Mouse (Mus musculus): ENCODE measurements around the gene Fads1. TPM values are rescaled to one million over a fixed set of nuclear protein-coding genes. Genes with fewer than 3 reads are reported as not detected.
"Not testable (repeated sequence)": the region's sequence is repeated elsewhere in the genome, so short reads cannot be mapped to it uniquely, and the experiment has no call there.

The Fads1 gene
- polyA plus RNA-seq (2016; fragmentation: Nextera tagmentation; extraction: Ambion mirVana): 134 and 144 TPM in 2 replicates

DNA sequence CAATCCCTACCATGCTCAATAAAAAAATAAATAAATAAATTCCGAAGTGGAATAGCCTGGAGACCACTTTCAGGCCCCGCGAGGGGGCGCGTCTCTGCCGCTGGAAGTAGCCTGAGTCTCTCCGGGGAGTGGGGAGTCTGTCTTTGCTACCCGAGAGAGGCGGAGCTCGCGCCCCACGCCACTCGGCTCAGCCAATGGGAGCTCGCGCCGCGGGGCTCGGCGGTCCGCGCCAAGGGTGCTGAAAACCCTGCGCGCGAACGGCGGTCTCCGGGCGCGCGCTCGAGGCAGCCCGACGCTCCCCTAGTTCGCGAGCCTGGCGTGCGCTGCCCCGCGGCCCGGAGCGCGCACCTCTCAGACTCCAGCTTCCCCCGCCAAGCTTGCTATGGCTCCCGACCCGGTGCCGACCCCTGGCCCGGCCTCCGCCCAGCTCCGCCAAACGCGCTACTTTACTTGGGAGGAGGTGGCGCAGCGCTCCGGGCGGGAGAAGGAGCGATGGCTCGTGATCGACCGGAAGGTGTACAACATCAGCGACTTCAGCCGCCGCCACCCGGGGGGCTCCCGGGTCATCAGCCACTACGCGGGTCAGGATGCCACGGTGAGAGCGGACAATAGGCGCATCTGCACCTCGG, at the start of gene Fads1:
Gene Fads1, plus strand, starts transcription at position 219 of the 629 bp plus-strand sequence.
- Histone ChIP-seq H3K36me3 (peaks cover 33% of the 10 kb centered on the region), H3K9me3 (no peaks in the 10 kb centered on the region), H3K4me2 (peak within 1 kb of the TSS; percentile 71), H3K4me1 (replicated peaks) (peaks cover 19% of the 10 kb centered on the region), H3K27ac (peak within 1 kb of the TSS; percentile 93), H3K9ac (replicated peaks) (peak within 1 kb of the TSS; percentile 86), H3K4me3 (replicated peaks) (peak within 1 kb of the TSS; percentile 84), H3K27me3 (no peaks in the 10 kb centered on the region)
- WGBS: under 1% methylated on average over 70 of the region's 70 CpGs
- ATAC-seq (ENCODE audit: insufficient number of reproducible peaks, insufficient read depth, low FRiP score, low TSS enrichment, low read depth): peak; percentile 95

- H3K4me3 ChIP-seq (replicated peaks): no peak overlapping the region
- H3K9me3 ChIP-seq: no peaks in the 10 kb centered on the region
- H3K36me3 ChIP-seq: no peaks in the 10 kb centered on the region
- WGBS: 55% methylated on average over 2 of the region's 2 CpGs
- no peak for ATAC-seq (ENCODE audit: insufficient number of reproducible peaks, insufficient read depth, low FRiP score, low TSS enrichment, low read depth)
- no peaks in the 10 kb centered on the region for H3K4me1 ChIP-seq (replicated peaks)
- H3K27ac ChIP-seq: no peak overlapping the region
- H3K4me2 ChIP-seq: no peak overlapping the region
- no peak overlapping the region for H3K9ac ChIP-seq (replicated peaks)
- H3K27me3 ChIP-seq: no peaks in the 10 kb centered on the region
Observed at GRCm38 (mm10) chr19:10134692-10135091, 48.0 kb upstream of the Fads1 start.

DNA sequence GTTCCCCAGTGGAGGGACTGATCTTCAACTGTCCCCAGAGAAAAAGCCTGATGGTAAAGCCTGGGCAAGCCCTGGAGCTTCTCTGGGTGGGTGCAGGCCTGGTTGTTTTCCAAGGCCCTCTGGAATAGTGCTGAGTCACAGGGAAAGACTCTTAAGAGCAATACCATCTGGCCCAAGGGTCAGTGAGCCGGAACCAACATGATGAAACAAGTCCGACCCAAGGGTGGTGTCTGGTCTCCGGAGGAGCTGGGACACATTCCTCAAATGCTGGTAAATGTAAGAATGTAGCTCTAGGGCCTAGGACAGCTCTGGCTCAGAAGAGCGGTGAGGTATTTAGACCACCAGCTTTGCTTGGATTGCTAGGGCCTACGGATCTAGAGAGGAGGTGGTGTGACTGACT, 45.3 kb upstream of the Fads1 start:
- Histone ChIP-seq H3K27ac (no peak overlapping the region), H3K9me3 (no peaks in the 10 kb centered on the region), H3K4me3 (replicated peaks) (no peak overlapping the region), H3K27me3 (no peaks in the 10 kb centered on the region), H3K4me2 (no peak overlapping the region), H3K4me1 (replicated peaks) (no peaks in the 10 kb centered on the region), H3K36me3 (no peaks in the 10 kb centered on the region), H3K9ac (replicated peaks) (no peak overlapping the region)
- 78% methylated on average over 5 of the region's 5 CpGs for WGBS
- no peak for ATAC-seq (ENCODE audit: insufficient number of reproducible peaks, insufficient read depth, low FRiP score, low TSS enrichment, low read depth)

DNA sequence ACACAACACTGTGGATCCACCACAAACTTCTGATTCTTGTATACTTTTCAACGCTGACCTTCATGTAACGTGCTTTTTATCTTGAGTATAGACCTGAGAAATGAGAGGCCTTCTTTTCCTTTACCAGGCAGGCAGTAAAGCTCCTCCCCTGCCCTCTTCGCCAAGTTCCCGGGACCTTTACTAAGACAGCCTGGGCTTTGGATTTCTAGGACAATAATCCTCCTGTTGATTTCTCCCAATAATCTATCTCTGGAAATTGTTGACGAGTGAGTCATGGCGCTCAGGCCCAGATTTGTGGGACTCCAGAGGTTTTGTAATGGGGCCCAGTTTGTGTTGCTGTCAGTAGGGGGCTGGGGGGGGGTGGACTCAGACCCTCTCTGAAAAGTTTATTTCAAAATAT, 43.0 kb upstream of the Fads1 start:
- no peaks in the 10 kb centered on the region for H3K4me1 ChIP-seq (replicated peaks)
- ATAC-seq (ENCODE audit: insufficient number of reproducible peaks, insufficient read depth, low FRiP score, low TSS enrichment, low read depth): no peak
- H3K9me3 ChIP-seq: no peaks in the 10 kb centered on the region
- WGBS: 87% methylated on average over 6 of the region's 6 CpGs
- H3K4me3 ChIP-seq (replicated peaks): no peak overlapping the region
- H3K27me3 ChIP-seq: no peaks in the 10 kb centered on the region
- H3K36me3 ChIP-seq: no peaks in the 10 kb centered on the region
- no peak overlapping the region for H3K9ac ChIP-seq (replicated peaks)
- H3K27ac ChIP-seq: no peak overlapping the region
- no peak overlapping the region for H3K4me2 ChIP-seq

- H3K4me2 ChIP-seq: no peak overlapping the region
- H3K36me3 ChIP-seq: no peaks in the 10 kb centered on the region
- no peak overlapping the region for H3K27ac ChIP-seq
- no peaks in the 10 kb centered on the region for H3K27me3 ChIP-seq
- no peak overlapping the region for H3K9ac ChIP-seq (replicated peaks)
- ATAC-seq (ENCODE audit: insufficient number of reproducible peaks, insufficient read depth, low FRiP score, low TSS enrichment, low read depth): no peak
- H3K9me3 ChIP-seq: no peaks in the 10 kb centered on the region
- 81% methylated on average over 2 of the region's 2 CpGs for WGBS
- no peaks in the 10 kb centered on the region for H3K4me1 ChIP-seq (replicated peaks)
- H3K4me3 ChIP-seq (replicated peaks): no peak overlapping the region
Observed at GRCm38 (mm10) chr19:10143667-10144066, 39.0 kb upstream of the Fads1 start.

DNA sequence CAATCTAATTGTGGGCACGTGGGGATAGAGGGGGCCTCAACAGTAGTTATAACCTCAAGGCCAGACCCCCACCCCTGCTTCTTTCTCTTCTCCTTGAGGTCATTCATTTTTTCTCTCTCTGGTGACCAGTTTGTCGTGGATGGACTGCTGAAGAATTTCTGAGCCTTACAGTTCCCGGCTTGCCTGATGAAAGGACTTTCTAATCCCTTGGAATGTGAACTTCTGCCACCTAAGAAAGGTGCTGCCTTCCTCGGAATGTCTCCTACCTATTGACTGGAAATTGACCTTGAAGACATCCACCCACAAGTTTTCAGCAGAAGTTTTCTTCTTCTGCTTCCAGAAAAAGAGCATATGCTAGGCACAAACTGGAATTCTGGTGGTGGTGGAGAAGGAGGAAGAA, 38.2 kb upstream of the Fads1 start:
- no peak overlapping the region for H3K27ac ChIP-seq
- H3K4me1 ChIP-seq (replicated peaks): no peaks in the 10 kb centered on the region
- no peaks in the 10 kb centered on the region for H3K36me3 ChIP-seq
- H3K27me3 ChIP-seq: no peaks in the 10 kb centered on the region
- H3K9ac ChIP-seq (replicated peaks): no peak overlapping the region
- 54% methylated on average over 4 of the region's 4 CpGs for WGBS
- H3K4me3 ChIP-seq (replicated peaks): no peak overlapping the region
- ATAC-seq (ENCODE audit: insufficient number of reproducible peaks, insufficient read depth, low FRiP score, low TSS enrichment, low read depth): no peak
- no peaks in the 10 kb centered on the region for H3K9me3 ChIP-seq
- H3K4me2 ChIP-seq: no peak overlapping the region

GRCm38 (mm10) chr19:10148555-10148954, 34.1 kb upstream of the Fads1 start:
- ATAC-seq (ENCODE audit: insufficient number of reproducible peaks, insufficient read depth, low FRiP score, low TSS enrichment, low read depth): no peak
- no peak overlapping the region for H3K9ac ChIP-seq (replicated peaks)
- H3K4me1 ChIP-seq (replicated peaks): no peaks in the 10 kb centered on the region
- 86% methylated on average over 6 of the region's 6 CpGs for WGBS
- H3K4me3 ChIP-seq (replicated peaks): no peak overlapping the region
- no peak overlapping the region for H3K27ac ChIP-seq
- no peaks in the 10 kb centered on the region for H3K9me3 ChIP-seq
- H3K4me2 ChIP-seq: no peak overlapping the region
- no peaks in the 10 kb centered on the region for H3K27me3 ChIP-seq
- no peaks in the 10 kb centered on the region for H3K36me3 ChIP-seq

- 39% methylated on average over 3 of the region's 3 CpGs for WGBS
Observed at GRCm38 (mm10) chr19:10149189-10149588, 33.5 kb upstream of the Fads1 start.

DNA sequence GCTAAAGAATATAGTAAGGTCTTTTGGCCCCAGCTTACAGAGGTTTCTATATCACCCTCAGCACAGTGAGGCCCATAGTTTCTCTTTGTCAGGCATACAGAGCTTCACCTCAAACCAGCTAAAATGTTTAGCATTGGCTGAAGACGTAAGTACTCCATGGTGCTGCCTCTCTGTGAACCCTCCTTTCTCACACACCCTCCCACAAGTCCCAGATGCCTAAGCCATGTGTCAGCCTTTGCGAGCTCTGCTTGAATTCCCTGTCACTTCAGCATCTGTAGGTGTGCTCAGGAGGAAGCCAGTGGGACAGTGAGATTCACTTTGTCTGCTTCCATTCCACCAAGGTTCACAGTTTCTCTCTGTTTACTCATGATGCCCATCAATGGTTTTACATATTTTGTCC, 25.0 kb upstream of the Fads1 start:
- Histone ChIP-seq H3K27ac (no peak overlapping the region), H3K27me3 (no peaks in the 10 kb centered on the region), H3K4me3 (replicated peaks) (no peak overlapping the region), H3K36me3 (no peaks in the 10 kb centered on the region), H3K4me2 (no peak overlapping the region), H3K9ac (replicated peaks) (no peak overlapping the region), H3K4me1 (replicated peaks) (no peaks in the 10 kb centered on the region), H3K9me3 (0 out of 2 replicates have a peak, but pooled peaks cover 4% of the 10 kb centered on the region)
- 57% methylated on average over 2 of the region's 2 CpGs for WGBS
- no peak for ATAC-seq (ENCODE audit: insufficient number of reproducible peaks, insufficient read depth, low FRiP score, low TSS enrichment, low read depth)

More at GRCm38 (mm10) chr19:10149189-10149588, 33.5 kb upstream of the Fads1 start:
- Histone ChIP-seq H3K9me3 (no peaks in the 10 kb centered on the region), H3K4me1 (replicated peaks) (no peaks in the 10 kb centered on the region), H3K9ac (replicated peaks) (no peak overlapping the region), H3K4me3 (replicated peaks) (no peak overlapping the region), H3K27me3 (no peaks in the 10 kb centered on the region), H3K36me3 (no peaks in the 10 kb centered on the region), H3K27ac (no peak overlapping the region), H3K4me2 (no peak overlapping the region)
- ATAC-seq (ENCODE audit: insufficient number of reproducible peaks, insufficient read depth, low FRiP score, low TSS enrichment, low read depth): no peak

GRCm38 (mm10) chr19:10163896-10164295, 18.8 kb upstream of the Fads1 start:
- Histone ChIP-seq H3K9me3 (0 out of 2 replicates have a peak, but pooled peaks cover 4% of the 10 kb centered on the region), H3K9ac (replicated peaks) (no peak overlapping the region), H3K4me3 (replicated peaks) (no peak overlapping the region), H3K27me3 (no peaks in the 10 kb centered on the region), H3K27ac (no peak overlapping the region), H3K36me3 (no peaks in the 10 kb centered on the region), H3K4me1 (replicated peaks) (no peaks in the 10 kb centered on the region), H3K4me2 (no peak overlapping the region)
- WGBS: 86% methylated on average over 3 of the region's 3 CpGs
- no peak for ATAC-seq (ENCODE audit: insufficient number of reproducible peaks, insufficient read depth, low FRiP score, low TSS enrichment, low read depth)

GRCm38 (mm10) chr19:10165928-10166327, 16.8 kb upstream of the Fads1 start:
- ATAC-seq (ENCODE audit: insufficient number of reproducible peaks, insufficient read depth, low FRiP score, low TSS enrichment, low read depth); H3K27me3 ChIP-seq; H3K27ac ChIP-seq; H3K36me3 ChIP-seq; H3K4me2 ChIP-seq; H3K9ac ChIP-seq (replicated peaks); H3K4me3 ChIP-seq (replicated peaks); H3K4me1 ChIP-seq (replicated peaks); H3K9me3 ChIP-seq: not testable (repeated sequence)
- 79% methylated on average over 4 of the region's 4 CpGs for WGBS

DNA sequence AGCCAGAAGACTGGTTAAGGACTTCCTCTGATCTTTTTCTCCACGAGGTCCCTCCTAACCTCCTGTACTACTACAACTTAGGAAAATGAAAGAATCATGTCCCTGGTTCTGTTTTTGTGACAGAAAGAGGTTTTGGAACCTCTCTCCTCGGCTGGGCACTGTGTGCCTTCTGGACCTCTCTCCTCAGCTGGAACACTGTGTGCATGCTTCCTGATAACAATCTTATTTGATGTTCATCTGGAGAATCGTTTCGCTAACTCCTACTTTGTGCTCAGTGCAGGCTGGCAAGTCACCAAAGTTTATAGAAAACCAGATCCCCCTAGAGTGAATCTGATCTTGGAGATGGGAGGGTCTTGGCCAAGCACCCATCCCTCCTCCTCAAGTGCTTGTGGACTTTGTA, 15.6 kb upstream of the Fads1 start:
- WGBS: 82% methylated on average over 4 of the region's 4 CpGs
- Histone ChIP-seq H3K4me2 (no peak overlapping the region), H3K9ac (replicated peaks) (no peak overlapping the region), H3K4me3 (replicated peaks) (no peak overlapping the region), H3K9me3 (0 out of 2 replicates have a peak, but pooled peaks cover 4% of the 10 kb centered on the region), H3K36me3 (no peaks in the 10 kb centered on the region), H3K4me1 (replicated peaks) (no peaks in the 10 kb centered on the region), H3K27ac (no peak overlapping the region), H3K27me3 (no peaks in the 10 kb centered on the region)
- no peak for ATAC-seq (ENCODE audit: insufficient number of reproducible peaks, insufficient read depth, low FRiP score, low TSS enrichment, low read depth)
